Mouse (Mus musculus): Measurements from ENCODE around the gene Gmeb1. TPM values are rescaled to one million over a fixed set of nuclear protein-coding genes. Genes with fewer than 3 reads are reported as not detected.

The Gmeb1 gene
- polyA plus RNA-seq (2012), result 15.6 and 16.0 TPM in 2 replicates

DNA sequence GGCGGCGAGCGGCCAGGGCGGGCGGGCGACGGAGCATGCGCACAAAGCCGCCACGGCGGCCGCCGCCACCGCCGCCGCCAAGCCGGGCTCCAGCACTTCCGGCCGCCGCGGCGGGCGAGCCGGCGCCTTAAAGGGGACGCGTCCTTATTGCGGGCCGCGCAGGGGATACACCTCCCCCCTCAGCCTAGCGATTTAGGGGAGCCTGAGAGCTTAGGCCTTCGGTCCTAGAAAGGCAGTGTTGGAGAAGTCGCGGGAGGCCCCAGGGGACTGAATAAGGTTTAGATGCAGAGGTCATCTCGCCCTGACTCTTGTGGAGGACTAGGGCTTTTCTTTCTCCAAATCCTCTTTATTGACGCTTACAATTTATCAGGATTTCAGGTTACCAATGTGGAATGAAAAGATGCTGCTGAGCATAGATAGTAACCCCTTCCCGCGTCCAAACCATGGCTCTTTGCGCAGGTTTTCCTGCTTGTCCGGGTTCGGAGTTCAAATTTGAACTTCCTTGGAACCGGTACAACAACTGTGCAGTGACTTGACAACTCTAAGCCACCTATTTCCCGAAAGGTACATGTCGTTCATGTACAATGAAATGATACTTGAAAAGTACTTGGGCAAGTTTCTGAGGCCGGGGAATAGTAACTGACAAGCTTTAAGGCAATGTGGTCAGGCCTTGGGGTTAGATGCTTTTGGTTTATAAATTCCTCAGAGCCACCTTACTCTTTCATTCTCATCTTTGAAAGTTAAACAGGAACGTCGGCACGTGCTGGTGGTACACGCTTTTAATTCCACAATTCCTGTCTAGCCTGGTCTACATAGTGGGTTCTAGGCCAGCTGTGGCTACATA is at the start of gene Gmeb1:
Gene Gmeb1 (minus strand): TSS at position 89 of the 844 bp plus-strand sequence.

DNA sequence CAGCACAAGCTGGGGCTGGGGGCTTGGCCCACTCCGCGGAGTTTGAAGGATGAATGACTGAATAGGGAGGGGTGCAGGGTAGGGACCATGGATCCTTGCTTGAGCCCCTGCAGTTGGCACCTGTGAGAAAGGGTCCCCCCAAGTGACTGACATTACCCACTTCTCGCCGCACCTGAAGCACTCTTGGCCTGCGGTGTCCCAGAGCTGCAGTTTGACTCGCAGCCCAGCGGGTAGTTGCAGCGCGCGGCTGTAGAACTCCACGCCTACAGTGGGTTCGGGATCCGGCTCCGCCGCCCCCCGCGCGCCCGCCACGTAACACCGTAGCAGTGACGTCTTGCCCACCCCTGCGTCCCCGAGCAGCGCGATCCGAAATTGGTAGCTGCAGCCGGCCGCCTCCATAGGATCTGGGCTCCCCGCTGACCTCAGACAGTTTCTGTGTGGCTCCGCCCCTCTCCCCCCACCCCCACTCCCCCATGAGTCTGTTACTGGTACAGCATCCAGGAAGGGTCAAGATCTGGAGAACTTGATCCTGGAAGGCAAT is 41.6 kb upstream of the Gmeb1 start, which contains the start of gene Rab42:
Gene Rab42 (minus strand): TSS at position 447 of the 541 bp plus-strand sequence.

DNA sequence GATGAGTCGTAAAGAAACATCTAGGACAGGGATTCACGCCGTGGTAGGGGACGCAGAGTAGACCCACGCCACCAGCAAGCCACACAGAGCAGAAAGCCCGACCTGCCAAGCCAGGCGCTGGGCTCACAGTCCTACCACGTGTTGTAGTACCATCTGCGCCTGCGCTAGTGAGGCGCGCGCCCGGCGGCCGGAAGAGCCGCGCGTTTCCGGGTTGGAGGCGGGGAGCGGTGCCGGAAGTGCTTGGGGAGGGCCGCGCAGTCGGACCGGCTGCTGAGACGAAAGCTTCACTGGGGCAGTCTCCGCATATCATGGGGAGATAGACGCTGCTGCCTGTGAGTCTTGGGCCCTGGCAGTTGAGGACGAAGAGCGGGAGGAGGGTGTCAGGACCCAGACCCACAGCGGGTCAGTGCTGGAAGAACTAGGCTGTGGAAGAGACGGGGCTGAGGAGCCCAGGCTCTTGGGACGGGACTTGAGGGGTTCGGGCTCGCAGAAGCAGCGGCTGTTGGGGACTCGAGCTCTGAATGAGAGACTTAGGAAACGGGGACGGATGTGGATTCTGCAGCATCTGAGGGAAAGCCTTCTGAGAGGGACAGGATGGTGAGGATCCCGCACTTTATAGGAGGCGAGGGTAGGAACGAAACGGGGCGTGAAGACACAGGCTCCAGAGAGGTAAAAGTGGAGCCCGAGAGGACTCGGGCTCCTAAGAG is 12.9 kb upstream of the Gmeb1 start, which contains the start of gene Taf12:
Gene Taf12 (plus strand): TSS at position 220 of the 707 bp plus-strand sequence.

DNA sequence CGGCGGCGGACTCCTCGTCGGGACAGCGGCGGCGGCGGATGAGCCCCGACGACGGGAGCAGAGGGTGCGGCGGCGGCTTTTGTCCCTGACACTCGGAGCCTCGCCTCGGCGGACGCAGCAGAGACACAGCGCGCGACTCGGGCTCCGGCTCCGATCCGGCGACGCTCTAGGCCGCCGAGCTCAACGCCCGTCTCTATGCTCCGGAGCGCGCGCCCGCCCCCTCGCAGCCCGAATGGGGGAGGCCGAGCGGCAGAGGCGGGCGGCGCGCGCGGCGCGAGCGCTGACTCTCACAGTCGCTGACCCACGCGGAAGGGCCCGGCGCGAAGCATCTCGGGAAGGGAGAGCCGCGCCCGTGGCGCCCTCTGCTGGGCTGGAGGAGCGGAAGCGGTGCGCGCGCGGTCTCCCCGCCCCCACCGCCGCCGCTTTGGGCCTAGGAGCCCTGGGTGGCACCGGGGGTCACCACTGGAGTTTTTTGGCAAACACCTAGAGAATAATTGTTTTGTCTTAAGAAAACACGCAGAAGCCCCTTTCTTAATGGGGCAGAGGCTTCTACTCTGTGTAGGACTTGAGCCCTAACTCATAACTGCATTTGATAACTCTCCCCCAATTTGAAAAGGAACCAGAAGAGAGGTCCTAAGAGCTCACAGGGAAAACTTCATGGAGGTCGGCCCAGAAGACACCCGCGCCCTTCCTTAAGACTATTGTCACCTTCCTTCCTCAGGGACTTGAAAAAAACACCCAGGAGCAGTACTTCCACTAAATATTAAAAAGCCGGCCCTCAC is 49.3 kb downstream of the Gmeb1 start, which contains the start of gene Ythdf2:
Gene Ythdf2 (minus strand): TSS at position 351 of the 782 bp plus-strand sequence.

Other genes starting within 250 kb of the Gmeb1 start
- 0.28 and 0.60 TPM in 2 replicates for gene Gm10300, start 186.9 kb downstream of the Gmeb1 start, polyA plus RNA-seq (2012)
- 36.6 and 47.6 TPM in 2 replicates for gene Epb41, start 186.3 kb downstream of the Gmeb1 start, polyA plus RNA-seq (2012)
- not detected in 2 replicates for gene Oprd1, start 117.1 kb downstream of the Gmeb1 start, polyA plus RNA-seq (2012)
- gene Ythdf2, start 49.3 kb downstream of the Gmeb1 start, polyA plus RNA-seq (2012), result 53.1 and 53.9 TPM in 2 replicates
- 14.5 and 15.9 TPM in 2 replicates for gene Taf12, start 12.8 kb upstream of the Gmeb1 start, polyA plus RNA-seq (2012)
- gene Rab42, start 41.8 kb upstream of the Gmeb1 start, polyA plus RNA-seq (2012), result 0.21 and 0.25 TPM in 2 replicates
- gene Trnau1ap, start 67.9 kb upstream of the Gmeb1 start, polyA plus RNA-seq (2012), result 51.6 and 62.1 TPM in 2 replicates
- 57.3 and 58.2 TPM in 2 replicates for gene Rcc1, start 92.0 kb upstream of the Gmeb1 start, polyA plus RNA-seq (2012)
- 11.8 and 14.4 TPM in 2 replicates for gene Phactr4, start 160.9 kb upstream of the Gmeb1 start, polyA plus RNA-seq (2012)
- gene Med18, start 202.3 kb upstream of the Gmeb1 start, polyA plus RNA-seq (2012), result 2.5 and 2.9 TPM in 2 replicates
- gene Sesn2, start 248.9 kb upstream of the Gmeb1 start, polyA plus RNA-seq (2012), result 13.7 and 17.3 TPM in 2 replicates